Mouse (Mus musculus) CH12.LX (cell line): ENCODE results near the gene Midn. TPM values are rescaled to one million over a fixed set of nuclear protein-coding genes. Genes with fewer than 3 reads are reported as not detected.

Experiments used
- DNase-seq: peaks from one replicate; pipeline ENCODE4 v3.0.0-alpha.2; 2013; ENCODE audit errors: extremely low read depth
- H3K27ac ChIP-seq: 2 replicates; pipeline ENCODE4 v1.5.1; 2012; ENCODE audit warnings: low read depth, mild to moderate bottlenecking, control low read depth, moderate library complexity; ENCODE audit not compliant: insufficient read depth
- H3K27me3 ChIP-seq: replicated peaks from 2 replicates; pipeline ENCODE3; 2012; ENCODE audit warnings: inconsistent platforms
- H3K36me3 ChIP-seq, 2 experiments: replicated peaks in 1 of 2; 2 replicates each; pipeline versions ENCODE3 to v1.6.1; 2012; ENCODE audit warnings: inconsistent platforms in 1 of 2, low read length in 1 of 2, mild to moderate bottlenecking in 1 of 2, mixed read lengths in 1 of 2, moderate library complexity in 1 of 2; ENCODE audit not compliant: control insufficient read depth in 1 of 2, insufficient read depth in 1 of 2
- H3K4me1 ChIP-seq, 2 experiments: 2 replicates each; pipeline ENCODE4 v1.6.1; 2012; ENCODE audit warnings: inconsistent platforms in 1 of 2, moderate library complexity in 1 of 2; ENCODE audit not compliant: insufficient read depth in 2 of 2, control insufficient read depth in 1 of 2
- H3K4me2 ChIP-seq: 2 replicates; pipeline ENCODE4 v1.6.1; 2012; ENCODE audit warnings: low read depth, mild to moderate bottlenecking, control low read depth; ENCODE audit not compliant: poor library complexity, insufficient read depth, severe bottlenecking
- H3K4me3 ChIP-seq, 3 experiments: fragments of 150-350 bp in 1 of 3; sonication (generic) in 1 of 3; replicated peaks in 1 of 3; 2 replicates each; pipeline versions ENCODE3 to v1.5.1; 2011 to 2012; ENCODE audit warnings: low read depth in 2 of 3, low read length in 2 of 3, mild to moderate bottlenecking in 2 of 3, moderate library complexity in 2 of 3, control low read depth in 1 of 3, improper control_type of control experiment in 1 of 3, inconsistent platforms in 1 of 3, mixed read lengths in 1 of 3; ENCODE audit not compliant: poor library complexity in 1 of 3
- H3K79me2 ChIP-seq: replicated peaks from 2 replicates; pipeline ENCODE4 v1.6.1; 2012; ENCODE audit warnings: mild to moderate bottlenecking, moderate library complexity; ENCODE audit not compliant: control insufficient read depth, poor library complexity, insufficient read depth, severe bottlenecking; ENCODE audit errors: extremely low read depth
- H3K9ac ChIP-seq: 2 replicates; pipeline ENCODE4 v1.6.1; 2012; ENCODE audit warnings: low read depth, mild to moderate bottlenecking, control low read depth, moderate library complexity; ENCODE audit not compliant: insufficient read depth
- H3K9me3 ChIP-seq: replicated peaks from 2 replicates; pipeline ENCODE3; 2012; ENCODE audit warnings: low read length, inconsistent platforms, mixed read lengths
- BHLHE40 ChIP-seq: IDR thresholded peaks from 2 replicates; pipeline ENCODE4 v1.6.1; 2011; ENCODE audit warnings: mild to moderate bottlenecking, low read depth, low read length, improper control_type of control experiment
- CHD1 ChIP-seq: IDR thresholded peaks from 2 replicates; pipeline ENCODE4 v1.6.1; 2012; ENCODE audit warnings: low read depth, low read length, improper control_type of control experiment, inconsistent platforms
- CHD2 ChIP-seq: IDR thresholded peaks from 2 replicates; pipeline ENCODE4 v1.6.1; 2011; ENCODE audit warnings: low read length, improper control_type of control experiment
- CTCF ChIP-seq, 2 experiments: IDR thresholded peaks in 1 of 2; conservative IDR thresholded peaks in 1 of 2; 2 replicates each; pipeline ENCODE4 v1.5.1; 2011 to 2012; ENCODE audit warnings: low read depth in 2 of 2, low read length in 2 of 2, improper control_type of control experiment in 1 of 2, inconsistent platforms in 1 of 2, mild to moderate bottlenecking in 1 of 2, moderate library complexity in 1 of 2
- E2F4 ChIP-seq: IDR thresholded peaks from 2 replicates; pipeline ENCODE4 v1.6.1; 2011; ENCODE audit warnings: low read depth, low read length, improper control_type of control experiment; ENCODE audit not compliant: insufficient replicate concordance
- ETS1 ChIP-seq: conservative IDR thresholded peaks from 2 replicates; pipeline ENCODE4 v1.6.1; 2012; ENCODE audit warnings: low read depth, mild to moderate bottlenecking, inconsistent platforms, low read length, improper control_type of control experiment, moderate library complexity
- IRF4 ChIP-seq: IDR thresholded peaks from 2 replicates; pipeline ENCODE4 v1.6.1; 2014; ENCODE audit warnings: low read depth, mild to moderate bottlenecking, inconsistent platforms, low read length, improper control_type of control experiment
- JUN ChIP-seq: IDR thresholded peaks from 2 replicates; pipeline ENCODE4 v1.6.1; 2011; ENCODE audit warnings: low read depth, mild to moderate bottlenecking, low read length, improper control_type of control experiment, moderate library complexity; ENCODE audit not compliant: insufficient read depth
- JUND ChIP-seq: conservative IDR thresholded peaks from 2 replicates; pipeline ENCODE4 v1.6.1; 2011; ENCODE audit warnings: low read depth, low read length, improper control_type of control experiment
- KAT2A ChIP-seq: IDR thresholded peaks from 2 replicates; pipeline ENCODE4 v1.6.1; 2012; ENCODE audit warnings: low read length, improper control_type of control experiment, inconsistent platforms; ENCODE audit not compliant: insufficient replicate concordance
- MAX ChIP-seq: IDR thresholded peaks from 2 replicates; pipeline ENCODE4 v1.6.1; 2011; ENCODE audit warnings: low read length, improper control_type of control experiment
- MXI1 ChIP-seq: IDR thresholded peaks from 2 replicates; pipeline ENCODE4 v1.6.1; 2011; ENCODE audit warnings: mild to moderate bottlenecking, low read depth, low read length, improper control_type of control experiment
- MYC ChIP-seq: IDR thresholded peaks from 2 replicates; pipeline ENCODE4 v1.6.1; 2011; ENCODE audit warnings: low read depth, mild to moderate bottlenecking, improper control_type of control experiment, low read length
- NELFE ChIP-seq: IDR thresholded peaks from 2 replicates; pipeline ENCODE4 v1.6.1; 2011; ENCODE audit warnings: low read depth, low read length, improper control_type of control experiment
- POLR2A ChIP-seq: IDR thresholded peaks from 2 replicates; pipeline ENCODE4 v1.6.1; 2011; ENCODE audit warnings: low read depth, mild to moderate bottlenecking, improper control_type of control experiment, low read length
- RCOR1 ChIP-seq: conservative IDR thresholded peaks from 2 replicates; pipeline ENCODE4 v1.6.1; 2012; ENCODE audit warnings: low read depth, mild to moderate bottlenecking, inconsistent platforms, low read length, improper control_type of control experiment
- SIN3A ChIP-seq: IDR thresholded peaks from 2 replicates; pipeline ENCODE4 v1.6.1; 2012; ENCODE audit warnings: low read length, improper control_type of control experiment, inconsistent platforms
- UBTF ChIP-seq: IDR thresholded peaks from 2 replicates; pipeline ENCODE4 v1.6.1; 2012; ENCODE audit warnings: low read depth, mild to moderate bottlenecking, inconsistent platforms, low read length, improper control_type of control experiment, moderate library complexity
- USF1 ChIP-seq: IDR thresholded peaks from 2 replicates; pipeline ENCODE4 v1.6.1; 2014; ENCODE audit warnings: low read depth, mild to moderate bottlenecking, inconsistent platforms, low read length, improper control_type of control experiment
- USF2 ChIP-seq: conservative IDR thresholded peaks from 2 replicates; pipeline ENCODE4 v1.6.1; 2011; ENCODE audit warnings: low read depth, low read length, improper control_type of control experiment
- ZC3H11A ChIP-seq: IDR thresholded peaks from 2 replicates; pipeline ENCODE4 v1.6.1; 2012; ENCODE audit warnings: low read depth, mild to moderate bottlenecking, inconsistent platforms, low read length, improper control_type of control experiment
- ZMIZ1 ChIP-seq: IDR thresholded peaks from 2 replicates; pipeline ENCODE4 v1.6.1; 2012; ENCODE audit warnings: low read depth, mild to moderate bottlenecking, inconsistent platforms, low read length, improper control_type of control experiment
- ZNF384 ChIP-seq: IDR thresholded peaks from 2 replicates; pipeline ENCODE4 v1.6.1; 2012; ENCODE audit warnings: low read depth, low read length, improper control_type of control experiment, inconsistent platforms
- dilution Hi-C: fragments of 300-500 bp; cut with MboI; formaldehyde crosslinking; loops from 2 replicates; pipeline ENCODE4 v1.14.3; 2020; ENCODE audit warnings: low sequenced_read_pairs; ENCODE audit not compliant: extremely low pct_unique_long_range_greater_than_20kb, extremely low pct_ligation_motif_present
- in situ Hi-C: fragments of 300-500 bp; cut with MboI; formaldehyde crosslinking; loops from 3 replicates; pipeline ENCODE4 v1.14.3; 2019; ENCODE audit warnings: low sequenced_read_pairs, low pct_ligation_motif_present, low pct_unique_long_range_greater_than_20kb, mixed read lengths
- polyA plus RNA-seq: library from polyadenylated mRNA; unstranded; fragments of >175 nt; gene quantifications from 2 replicates; pipeline ENCODE4 v1.2.1, GENCODE M21; 2012; ENCODE audit warnings: low read depth; ENCODE audit not compliant: insufficient read length
- total RNA-seq, 2 experiments: library from RNA; depleted of rRNA; stranded (reverse); fragments of 300-350 nt in 1 of 2; fragments of >200 nt in 1 of 2; gene quantifications; 2 replicates each; pipeline ENCODE4 v1.2.3; 2012 to 2014

The Midn gene
- total and polyA plus RNA-seq, 3 experiments, result 4.7 to 33.2 (median 16.2) TPM

- no peak for TF ChIP-seq BHLHE40
- TF ChIP-seq MXI1, result no peak
- TF ChIP-seq MAX, result no peak
- TF ChIP-seq CTCF (conservative IDR thresholded peaks at IDR 0.05 in 1 of 2, IDR thresholded peaks at IDR 0.05 in 1 of 2; ENCODE audit: low read depth in 2 of 2, low read length in 2 of 2), result no peak
- no peak for TF ChIP-seq USF2
- TF ChIP-seq KAT2A, result no peak
- no peak for TF ChIP-seq RCOR1
- TF ChIP-seq NELFE, result no peak
- TF ChIP-seq ETS1, result no peak
- TF ChIP-seq CHD2, result no peak
- TF ChIP-seq MYC, result no peak
- TF ChIP-seq E2F4, result no peak
- no peak for TF ChIP-seq JUN
- TF ChIP-seq ZMIZ1, result no peak
- TF ChIP-seq ZNF384, result no peak
- no peak for TF ChIP-seq CHD1
- no peak for TF ChIP-seq POLR2A
- TF ChIP-seq UBTF, result no peak
- no peak for TF ChIP-seq JUND
- Histone ChIP-seq H3K9ac (no peak overlapping the region), H3K27me3 (no peaks in the 10 kb centered on the region), H3K4me3 (no peak overlapping the region), H3K79me2 (no peaks in the 10 kb centered on the region; the same call in 1 of the 2 replicates), H3K27ac (no peak overlapping the region), H3K9me3 (no peaks in the 10 kb centered on the region), H3K36me3 (peaks cover 79 to 92% of the 10 kb centered on the region in 2 experiments), H3K4me1 (peaks cover 6 to 9% of the 10 kb centered on the region in 2 experiments; a peak in 3 of 4 replicates), H3K4me2 (no peak overlapping the region)
- dilution Hi-C loops, result no loop called here
- no peak for DNase-seq
- in situ Hi-C loops, result no loop called here
Observed at GRCm38 (mm10) chr10:80129846-80130245, 18.2 kb upstream of the Midn start.

DNA sequence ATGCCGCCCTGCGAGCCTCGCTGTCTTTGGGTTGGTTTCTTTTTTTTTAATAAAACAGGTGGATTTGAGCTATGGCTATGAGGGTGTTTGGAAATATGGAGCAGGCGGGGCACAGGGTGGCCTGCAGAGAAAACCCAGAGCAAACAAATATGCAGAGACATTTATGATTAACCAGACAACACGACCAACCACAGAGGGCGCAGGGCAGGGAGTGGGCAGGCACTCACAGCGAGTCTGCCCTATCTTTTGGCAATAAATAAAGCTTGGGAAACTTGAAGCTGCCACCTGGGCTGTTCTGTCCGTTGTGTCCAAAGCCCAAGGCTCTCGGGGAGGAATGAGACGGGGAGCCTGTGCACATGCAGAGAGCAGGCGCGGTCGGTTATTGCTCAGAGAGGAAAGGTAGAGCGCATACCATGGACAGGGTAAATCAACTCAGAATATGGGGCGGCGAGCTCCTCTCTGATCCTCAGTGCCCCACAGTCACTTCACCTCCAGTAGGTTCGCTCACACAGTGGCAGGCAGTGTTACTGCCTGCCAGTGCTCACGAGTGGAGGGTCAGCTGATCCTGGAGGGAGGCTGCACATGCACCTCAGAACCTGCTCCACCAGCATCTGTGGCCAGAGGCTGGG lies 17.6 kb upstream of the Midn start:
- peaks cover 73 to 87% of the 10 kb centered on the region in 2 experiments for H3K36me3 ChIP-seq
- peaks cover 6 to 9% of the 10 kb centered on the region in 2 experiments; a peak in 3 of 4 replicates for H3K4me1 ChIP-seq
- no peak for TF ChIP-seq MYC
- TF ChIP-seq USF1, result no peak
- no peak for TF ChIP-seq IRF4
- TF ChIP-seq ZC3H11A, result no peak
- TF ChIP-seq SIN3A, result no peak
- no peak for TF ChIP-seq CHD2
- no peak for TF ChIP-seq ETS1
- TF ChIP-seq BHLHE40, result no peak
- no peak for TF ChIP-seq E2F4
- no peaks in the 10 kb centered on the region for H3K79me2 ChIP-seq
- H3K9me3 ChIP-seq, result no peaks in the 10 kb centered on the region
- no peak overlapping the region for H3K4me3 ChIP-seq
- H3K27ac ChIP-seq, result no peak overlapping the region
- DNase-seq, result no peak
- dilution Hi-C loops, result no loop called here
- in situ Hi-C loops, result no loop called here
- no peaks in the 10 kb centered on the region for H3K27me3 ChIP-seq
- no peak overlapping the region for H3K4me2 ChIP-seq
- H3K9ac ChIP-seq, result no peak overlapping the region
